Mouse (Mus musculus) Patski (cell line): ENCODE measurements around the gene Pnpla1. TPM values are rescaled to one million over a fixed set of nuclear protein-coding genes. Genes with fewer than 3 reads are reported as not detected.

Experiments used
- ATAC-seq: fragments of 100-300 bp; one replicate; pipeline ENCODE4 v1.8.0; 2021
- CTCF ChIA-PET: fragments of 350-600 bp; sonication (Branson Sonifier 250); formaldehyde crosslinking; loops from one replicate; lab custom pipeline; 2022; ENCODE audit warnings: inconsistent platforms; lab: Charles Lee
- POLR2A ChIA-PET: fragments of 350-600 bp; sonication (Branson Sonifier 250); formaldehyde crosslinking; loops from one replicate; lab custom pipeline; 2022; ENCODE audit warnings: antibody characterized with exemption, inconsistent platforms; lab: Charles Lee
- DNase-seq: peaks from one replicate; pipeline ENCODE4 v3.0.0-alpha.2; 2011; ENCODE audit warnings: low read depth, low spot score
- H3K27me3 ChIP-seq: fragments of 371-371 bp; one replicate; pipeline ENCODE4 v1.5.1; 2021
- CTCF ChIP-seq: fragments of 100-300 bp; IDR thresholded peaks from one replicate; pipeline ENCODE4 v1.5.1; 2021
- in situ Hi-C: fragments of 300-500 bp; cut with MboI; formaldehyde crosslinking; loops from 3 replicates; pipeline ENCODE4 v1.11.1; 2018; ENCODE audit warnings: low pct_unique_long_range_greater_than_20kb, mixed read lengths
- polyA plus RNA-seq: library from polyadenylated mRNA; unstranded; gene quantifications from one replicate; pipeline ENCODE4 v1.2.3, GENCODE M21; 2021

The Pnpla1 gene
- polyA plus RNA-seq, 1 experiment from 2014 or later = not detected

GRCm38 (mm10) chr17:28843665-28844064 lies 14.5 kb upstream of the Pnpla1 start:
- DNase-seq (no peak), ATAC-seq (no peak)
- ChIA-PET POLR2A (no interaction called here), CTCF (no interaction called here)
- in situ Hi-C loops = no loop called here
- no peak for TF ChIP-seq CTCF
- no peaks in the 10 kb centered on the region for H3K27me3 ChIP-seq

- TF ChIP-seq CTCF = no peak
- H3K27me3 ChIP-seq = no peaks in the 10 kb centered on the region
- ChIA-PET CTCF (interaction anchor here (0.8 kb wide), 1 partner anchor 16 kb away, joined by 3 read pairs; no protein-coding TSS in a partner anchor), POLR2A (interaction anchor here (0.9 kb wide), 1 partner anchor 17 kb away, joined by 3 read pairs; no protein-coding TSS in a partner anchor)
- DNase-seq (no peak), ATAC-seq (no peak)
- in situ Hi-C loops = no loop called here
These were observed 11.1 kb upstream of the Pnpla1 start for GRCm38 (mm10) chr17:28846974-28847617.

GRCm38 (mm10) chr17:28850511-28850910 lies 7.7 kb upstream of the Pnpla1 start:
- in situ Hi-C loops = no loop called here
- no peak for TF ChIP-seq CTCF
- DNase-seq = no peak
- CTCF ChIA-PET = no interaction called here
- no peak for ATAC-seq
- POLR2A ChIA-PET = no interaction called here
- no peaks in the 10 kb centered on the region for H3K27me3 ChIP-seq

- POLR2A ChIA-PET = no interaction called here
- ATAC-seq = no peak
- DNase-seq = no peak
- H3K27me3 ChIP-seq = no peaks in the 10 kb centered on the region
- in situ Hi-C loops = no loop called here
- CTCF ChIA-PET = interaction anchor here (1.1 to 2.4 kb wide), 5 partner anchors 17 to 72 kb away, joined by 3 to 7 read pairs (median 6); no protein-coding TSS in a partner anchor
- no peak for TF ChIP-seq CTCF
These were observed 3.8 kb upstream of the Pnpla1 start for GRCm38 (mm10) chr17:28854377-28854776.

GRCm38 (mm10) chr17:28855166-28855885 lies 2.9 kb upstream of the Pnpla1 start:
- no peaks in the 10 kb centered on the region for H3K27me3 ChIP-seq
- CTCF ChIA-PET = interaction anchor here (0.8 to 2.4 kb wide), 10 partner anchors 15 to 74 kb away, joined by 3 to 7 read pairs (median 4); no protein-coding TSS in a partner anchor
- DNase-seq (peak; percentile 68), ATAC-seq (peak; percentile 69)
- POLR2A ChIA-PET = interaction anchor here (0.7 kb wide), 1 partner anchor 36 kb away, joined by 3 read pairs; no protein-coding TSS in a partner anchor
- in situ Hi-C loops = no loop called here
- peak; percentile 92 for TF ChIP-seq CTCF

GRCm38 (mm10) chr17:28856030-28856429 lies 2.2 kb upstream of the Pnpla1 start:
- DNase-seq (peak; percentile 30), ATAC-seq (peak; percentile 66)
- no peaks in the 10 kb centered on the region for H3K27me3 ChIP-seq
- CTCF ChIA-PET = interaction anchor here (0.8 to 2.4 kb wide), 9 partner anchors 14 to 74 kb away, joined by 3 to 7 read pairs (median 4); no protein-coding TSS in a partner anchor
- in situ Hi-C loops = no loop called here
- TF ChIP-seq CTCF = no peak
- POLR2A ChIA-PET = interaction anchor here (0.7 kb wide), 1 partner anchor 135 kb away, joined by 4 read pairs; no protein-coding TSS in a partner anchor

GRCm38 (mm10) chr17:28863926-28864325 lies 5.7 kb downstream of the Pnpla1 start:
- no peak for ATAC-seq
- CTCF ChIA-PET = no interaction called here
- in situ Hi-C loops = no loop called here
- no peak for TF ChIP-seq CTCF
- H3K27me3 ChIP-seq = no peaks in the 10 kb centered on the region
- no peak for DNase-seq
- POLR2A ChIA-PET = no interaction called here

- DNase-seq = no peak
- in situ Hi-C loops = no loop called here
- H3K27me3 ChIP-seq = no peaks in the 10 kb centered on the region
- TF ChIP-seq CTCF = no peak
- POLR2A ChIA-PET = no interaction called here
- ATAC-seq = no peak
- CTCF ChIA-PET = no interaction called here
These were observed 6.3 kb downstream of the Pnpla1 start for GRCm38 (mm10) chr17:28864464-28864863.

GRCm38 (mm10) chr17:28866921-28867320 lies 8.7 kb downstream of the Pnpla1 start:
- DNase-seq = no peak
- POLR2A ChIA-PET = no interaction called here
- H3K27me3 ChIP-seq = no peaks in the 10 kb centered on the region
- TF ChIP-seq CTCF = no peak
- ATAC-seq = no peak
- CTCF ChIA-PET = no interaction called here
- in situ Hi-C loops = no loop called here

- TF ChIP-seq CTCF = no peak
- CTCF ChIA-PET = no interaction called here
- H3K27me3 ChIP-seq = no peaks in the 10 kb centered on the region
- in situ Hi-C loops = no loop called here
- DNase-seq (no peak), ATAC-seq (no peak)
- POLR2A ChIA-PET = no interaction called here
These were observed 9.2 kb downstream of the Pnpla1 start for GRCm38 (mm10) chr17:28867381-28867780.
